Mouse (Mus musculus): ENCODE measurements around the gene Ntmt1.

DNA sequence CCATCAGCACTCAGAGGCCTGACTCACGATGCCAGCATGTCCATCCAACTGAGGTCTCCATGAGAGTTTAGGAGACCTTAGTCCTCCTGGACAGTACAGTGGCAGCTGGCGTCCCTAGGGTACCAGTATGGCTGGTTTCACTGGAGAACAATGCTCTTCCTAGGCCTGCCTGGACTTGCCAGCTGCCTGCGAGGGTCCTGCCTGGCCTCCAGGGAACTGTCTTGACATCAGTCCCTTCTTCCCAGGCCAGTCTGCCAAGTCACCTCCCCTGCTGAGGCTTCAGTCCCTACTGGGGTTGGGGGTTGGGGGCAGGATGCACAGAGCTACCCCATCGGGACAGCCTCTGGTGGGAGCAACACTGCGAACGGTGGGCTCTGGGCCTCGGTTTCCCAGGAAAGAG is 15.6 kb upstream of the Ntmt1 start:
- no peak for TF ChIP-seq CTCF (IDR thresholded peaks at IDR 0.05; ENCODE audit: low read depth)
- TF ChIP-seq EP300 (IDR thresholded peaks at IDR 0.05; ENCODE audit: low read depth) = no peak

Data from heart, postnatal 0 days (tissue).